Mouse (Mus musculus) midbrain, postnatal 0 days (tissue): ENCODE results near the gene Atraid. TPM values are rescaled to one million over a fixed set of nuclear protein-coding genes. Genes with fewer than 3 reads are reported as not detected.

Source experiments
- ATAC-seq: fragments of 200-750 bp; cut with Nextera tagmentation; 2 replicates; pipeline ENCODE4 v1.8.0; 2017; ENCODE audit warnings: moderate number of reproducible peaks, mild to moderate bottlenecking, moderate TSS enrichment, moderate library complexity; ENCODE audit not compliant: low FRiP score
- DNase-seq: peaks from one replicate; pipeline ENCODE4 v3.0.0-alpha.2; 2015; ENCODE audit warnings: low spot score
- H3K27ac ChIP-seq: fragments of 300-500 bp; sonication (generic); 2 replicates; pipeline ENCODE4 v1.5.1; 2014; ENCODE audit warnings: low read depth, mild to moderate bottlenecking, low read length, mixed read lengths
- H3K27me3 ChIP-seq: fragments of 300-500 bp; sonication (generic); 2 replicates; pipeline ENCODE4 v1.6.1; 2014; ENCODE audit warnings: low read length, control low read depth, mixed read lengths; ENCODE audit not compliant: insufficient read depth
- H3K36me3 ChIP-seq: fragments of 300-500 bp; sonication (generic); 2 replicates; pipeline ENCODE4 v1.6.1; 2014; ENCODE audit warnings: low read length, control low read depth, mixed read lengths; ENCODE audit not compliant: insufficient read depth
- H3K4me1 ChIP-seq: fragments of 300-500 bp; sonication (generic); 2 replicates; pipeline ENCODE4 v1.6.1; 2014; ENCODE audit warnings: mild to moderate bottlenecking, control low read depth, antibody characterized with exemption, low read length, mixed read lengths; ENCODE audit not compliant: insufficient read depth
- H3K4me2 ChIP-seq: fragments of 300-500 bp; sonication (generic); 2 replicates; pipeline ENCODE4 v1.6.1; 2014; ENCODE audit warnings: low read depth, mild to moderate bottlenecking, low read length, mixed read lengths; ENCODE audit not compliant: poor library complexity, severe bottlenecking
- H3K4me3 ChIP-seq: fragments of 300-500 bp; sonication (generic); 2 replicates; pipeline ENCODE4 v1.5.1; 2014; ENCODE audit warnings: low read depth, mild to moderate bottlenecking, low read length, moderate library complexity
- H3K9ac ChIP-seq: fragments of 300-500 bp; sonication (generic); replicated peaks from 2 replicates; pipeline ENCODE4 v1.6.1; 2014; ENCODE audit warnings: mild to moderate bottlenecking, low read length, moderate library complexity, mixed read lengths; ENCODE audit not compliant: poor library complexity, severe bottlenecking
- H3K9me3 ChIP-seq: fragments of 300-500 bp; sonication (generic); 2 replicates; pipeline ENCODE4 v1.6.1; 2016; ENCODE audit warnings: low read length, control low read depth
- CTCF ChIP-seq: IDR thresholded peaks from 2 replicates; pipeline ENCODE4 v1.5.1; 2016; ENCODE audit warnings: antibody characterized with exemption, mild to moderate bottlenecking
- WGBS: fragments of 180-500 bp; shearing (Covaris S2); extraction: QIAGEN DNeasy Blood & Tissue Kit; methylation state at CpG from one replicate; pipeline ENCODE4 v1.1.7; 2014; 5-methylcytosine and 5-hydroxymethylcytosine counted together
- polyA plus RNA-seq: library from polyadenylated mRNA; unstranded; fragments of >200 nt; fragmentation: Nextera tagmentation; extraction: Ambion mirVana; gene quantifications from 2 replicates; pipeline ENCODE4 v1.2.1, GENCODE M21; 2015
- total RNA-seq: library from RNA; depleted of rRNA; stranded (reverse); fragments of >200 nt; gene quantifications from 2 replicates; pipeline ENCODE4 v1.2.3, GENCODE M21; 2014

Atraid gene
- total and polyA plus RNA-seq, 2 experiments from 2014 or later = 155 to 235 TPM

- Histone ChIP-seq H3K9ac (no peak overlapping the region), H3K4me2 (no peak overlapping the region), H3K36me3 (peaks cover 30% of the 10 kb centered on the region), H3K27ac (no peak overlapping the region), H3K4me3 (no peak overlapping the region), H3K27me3 (no peaks in the 10 kb centered on the region), H3K4me1 (no peaks in the 10 kb centered on the region), H3K9me3 (no peaks in the 10 kb centered on the region)
- no peak for TF ChIP-seq CTCF
- no peak for ATAC-seq
- no peak for DNase-seq
- 62% methylated on average over 3 of the region's 3 CpGs for WGBS
These were observed 32.7 kb downstream of the Atraid start for GRCm38 (mm10) chr5:31080795-31081164.

GRCm38 (mm10) chr5:31081386-31081785, 33.3 kb downstream of the Atraid start:
- DNase-seq = peak; percentile 50
- 67% methylated on average over 3 of the region's 3 CpGs for WGBS
- H3K27ac ChIP-seq = no peak overlapping the region
- H3K9ac ChIP-seq = no peak overlapping the region
- peak; percentile 79 for TF ChIP-seq CTCF
- no peaks in the 10 kb centered on the region for H3K4me1 ChIP-seq
- no peak overlapping the region for H3K4me2 ChIP-seq
- H3K4me3 ChIP-seq = no peak overlapping the region
- no peaks in the 10 kb centered on the region for H3K27me3 ChIP-seq
- H3K36me3 ChIP-seq = peaks cover 24% of the 10 kb centered on the region
- no peaks in the 10 kb centered on the region for H3K9me3 ChIP-seq
- ATAC-seq = no peak

- ATAC-seq (0 out of 2 replicates have a peak, but pooled peaks have one; percentile 33), DNase-seq (peak; percentile 74)
- TF ChIP-seq CTCF = peak; percentile 74
- Histone ChIP-seq H3K9ac (no peak overlapping the region), H3K4me2 (no peak overlapping the region), H3K4me3 (no peak overlapping the region), H3K27me3 (no peaks in the 10 kb centered on the region), H3K9me3 (no peaks in the 10 kb centered on the region), H3K4me1 (no peaks in the 10 kb centered on the region), H3K36me3 (peaks cover 15% of the 10 kb centered on the region), H3K27ac (no peak overlapping the region)
- WGBS = 9% methylated on average over 5 of the region's 5 CpGs
These were observed 34.2 kb downstream of the Atraid start for GRCm38 (mm10) chr5:31082355-31082754.

GRCm38 (mm10) chr5:31082935-31083625, 35.0 kb downstream of the Atraid start:
- Histone ChIP-seq H3K4me2 (no peak overlapping the region), H3K4me3 (no peak overlapping the region), H3K4me1 (no peaks in the 10 kb centered on the region), H3K9me3 (no peaks in the 10 kb centered on the region), H3K9ac (no peak overlapping the region), H3K27me3 (no peaks in the 10 kb centered on the region), H3K36me3 (peaks cover 7% of the 10 kb centered on the region), H3K27ac (no peak overlapping the region)
- no peak for TF ChIP-seq CTCF
- DNase-seq (no peak), ATAC-seq (no peak)
- 32% methylated on average over 12 of the region's 12 CpGs for WGBS

- ATAC-seq = 0 out of 2 replicates have a peak, but pooled peaks have one; percentile 11
- WGBS = 8% methylated on average over 8 of the region's 8 CpGs
These were observed 35.8 kb downstream of the Atraid start for GRCm38 (mm10) chr5:31083949-31084348.

GRCm38 (mm10) chr5:31086606-31087005, 38.5 kb downstream of the Atraid start:
- Histone ChIP-seq H3K9me3 (no peaks in the 10 kb centered on the region), H3K4me3 (no peak overlapping the region), H3K4me2 (no peak overlapping the region), H3K36me3 (no peaks in the 10 kb centered on the region), H3K27me3 (peaks cover 10% of the 10 kb centered on the region), H3K27ac (no peak overlapping the region), H3K9ac (no peak overlapping the region), H3K4me1 (no peaks in the 10 kb centered on the region)
- DNase-seq (no peak), ATAC-seq (no peak)
- WGBS = 28% methylated on average over 7 of the region's 7 CpGs
- peak; percentile 23 for TF ChIP-seq CTCF

More at GRCm38 (mm10) chr5:31083949-31084348, 35.8 kb downstream of the Atraid start:
- Histone ChIP-seq H3K27me3 (no peaks in the 10 kb centered on the region), H3K4me1 (no peaks in the 10 kb centered on the region), H3K4me2 (no peak overlapping the region), H3K36me3 (no peaks in the 10 kb centered on the region), H3K27ac (no peak overlapping the region), H3K9ac (no peak overlapping the region), H3K9me3 (no peaks in the 10 kb centered on the region), H3K4me3 (no peak overlapping the region)
- DNase-seq = no peak
- no peak for TF ChIP-seq CTCF
